Mouse (Mus musculus) intestine, embryonic 14.5 days (tissue): Measurements from ENCODE around the gene Rnf38. TPM values are rescaled to one million over a fixed set of nuclear protein-coding genes. Genes with fewer than 3 reads are reported as not detected.

Experiments
- ATAC-seq: fragments of 200-750 bp; cut with Nextera tagmentation; replicated peaks from 2 replicates; pipeline ENCODE4 v1.8.0; 2017; ENCODE audit warnings: low read depth, moderate number of reproducible peaks, moderate TSS enrichment, moderate library complexity; ENCODE audit not compliant: low FRiP score, low TSS enrichment
- DNase-seq: peaks from one replicate; pipeline ENCODE4 v3.0.0-alpha.2; 2018; ENCODE audit warnings: low spot score
- H3K27ac ChIP-seq: fragments of 300-500 bp; sonication (generic); 2 replicates; pipeline ENCODE4 v1.5.1; 2014; ENCODE audit warnings: low read depth, mild to moderate bottlenecking, control low read depth
- H3K27me3 ChIP-seq: fragments of 300-500 bp; sonication (generic); replicated peaks from 2 replicates; pipeline ENCODE4 v1.6.1; 2014; ENCODE audit warnings: low read length, control low read depth; ENCODE audit not compliant: control insufficient read depth, insufficient read depth
- H3K36me3 ChIP-seq: fragments of 300-500 bp; sonication (generic); 2 replicates; pipeline ENCODE4 v1.6.1; 2014; ENCODE audit warnings: low read length, control low read depth; ENCODE audit not compliant: control insufficient read depth, insufficient read depth
- H3K4me1 ChIP-seq: fragments of 300-500 bp; sonication (generic); replicated peaks from 2 replicates; pipeline ENCODE4 v1.6.1; 2014; ENCODE audit warnings: low read length, control low read depth, mixed read lengths; ENCODE audit not compliant: control insufficient read depth, insufficient read depth
- H3K4me2 ChIP-seq: fragments of 300-500 bp; sonication (generic); 2 replicates; pipeline ENCODE4 v1.6.1; 2014; ENCODE audit warnings: low read length
- H3K4me3 ChIP-seq: fragments of 300-500 bp; sonication (generic); 2 replicates; pipeline ENCODE4 v1.5.1; 2014; ENCODE audit warnings: low read depth, low read length, control low read depth, mixed read lengths
- H3K9ac ChIP-seq: fragments of 300-500 bp; sonication (generic); 2 replicates; pipeline ENCODE4 v1.6.1; 2014; ENCODE audit warnings: mild to moderate bottlenecking, low read length
- H3K9me3 ChIP-seq: fragments of 300-500 bp; sonication (generic); 2 replicates; pipeline ENCODE4 v1.6.1; 2016; ENCODE audit warnings: low read length, control low read depth; ENCODE audit not compliant: control insufficient read depth
- WGBS: fragments of 180-500 bp; shearing (Covaris S2); extraction: QIAGEN DNeasy Blood & Tissue Kit; methylation state at CpG from one replicate; pipeline ENCODE4 v1.1.7; 2014; 5-methylcytosine and 5-hydroxymethylcytosine counted together
- polyA plus RNA-seq: library from polyadenylated mRNA; unstranded; fragments of >200 nt; fragmentation: Nextera tagmentation; extraction: Ambion mirVana; gene quantifications from 2 replicates; pipeline ENCODE4 v1.2.1, GENCODE M21; 2014

The Rnf38 gene
- polyA plus RNA-seq, 1 experiment from 2014 or later: 26.2 TPM

DNA sequence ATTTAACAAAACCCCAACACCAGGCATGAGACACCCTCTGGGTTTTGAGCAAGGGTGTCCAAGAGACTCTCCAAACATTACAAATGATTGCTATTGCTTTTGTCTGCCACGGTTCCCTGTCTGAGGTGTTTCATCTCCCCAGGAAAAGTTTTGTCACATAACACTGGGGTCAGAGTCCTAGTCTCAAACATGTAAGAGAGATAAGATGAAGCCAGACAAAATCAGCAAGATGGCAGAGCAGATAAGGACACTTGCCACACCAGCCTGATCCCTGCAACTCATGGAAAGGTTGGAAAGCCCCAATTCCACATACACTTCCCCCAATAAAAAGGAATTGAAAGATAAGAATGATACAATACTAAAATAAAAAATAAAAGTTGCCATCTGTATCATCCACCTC lies 49.7 kb downstream of the Rnf38 start:
- WGBS: 58% methylated on average over 1 of the region's 1 CpGs

DNA sequence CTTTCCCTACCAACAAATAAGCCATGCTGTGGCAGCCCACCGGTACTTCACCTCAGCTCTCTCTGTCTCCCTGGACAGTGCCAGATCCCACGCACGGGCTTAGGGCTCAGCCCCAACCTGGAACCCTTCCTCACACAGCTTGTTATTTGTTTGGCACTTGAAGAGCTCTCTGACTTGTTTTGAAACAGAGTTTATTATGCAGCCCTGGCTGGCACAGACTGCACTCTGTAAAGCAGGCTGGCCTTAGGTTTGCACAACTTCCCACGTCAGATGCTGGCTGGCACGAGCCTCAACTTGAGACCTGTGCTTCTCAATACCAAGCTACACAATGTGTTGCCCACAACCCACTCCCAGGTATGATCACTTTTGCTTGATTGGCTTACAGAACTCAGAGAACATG lies 53.8 kb downstream of the Rnf38 start:
- 80% methylated on average over 5 of the region's 5 CpGs for WGBS
- no peak for ATAC-seq
- H3K36me3 ChIP-seq: no peaks in the 10 kb centered on the region

More for the DNA sequence above, 49.7 kb downstream of the Rnf38 start:
- Histone ChIP-seq H3K9ac (no peak overlapping the region), H3K4me2 (no peak overlapping the region), H3K27ac (no peak overlapping the region), H3K27me3 (no peaks in the 10 kb centered on the region), H3K4me3 (no peak overlapping the region), H3K36me3 (no peaks in the 10 kb centered on the region), H3K9me3 (no peaks in the 10 kb centered on the region), H3K4me1 (no peaks in the 10 kb centered on the region)
- DNase-seq (no peak), ATAC-seq (no peak)

DNA sequence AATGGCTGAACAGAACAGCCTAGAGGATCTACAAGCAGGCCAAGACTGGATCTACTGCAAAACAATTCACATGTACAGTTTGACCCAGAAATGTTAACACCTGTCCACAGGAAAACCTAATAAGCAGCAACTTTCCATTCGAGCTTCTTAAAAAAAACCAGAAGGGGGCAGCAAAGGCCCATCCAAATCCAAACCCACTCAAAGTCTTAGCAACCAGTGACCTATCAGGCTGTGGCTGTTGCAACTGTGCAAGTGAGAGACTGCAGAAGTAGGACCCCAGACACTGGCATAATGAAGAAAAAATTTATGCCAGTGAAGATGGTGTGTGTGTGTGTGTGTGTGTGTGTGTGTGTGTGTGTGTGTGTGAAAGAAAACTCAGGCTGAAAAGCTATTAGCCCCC lies 60.4 kb downstream of the Rnf38 start:
- Histone ChIP-seq H3K27me3 (no peaks in the 10 kb centered on the region), H3K9me3 (no peaks in the 10 kb centered on the region), H3K4me2 (no peak overlapping the region), H3K36me3 (no peaks in the 10 kb centered on the region), H3K9ac (no peak overlapping the region), H3K4me3 (no peak overlapping the region), H3K27ac (no peak overlapping the region), H3K4me1 (peaks cover 6% of the 10 kb centered on the region; the same call in 1 of the 2 replicates)
- DNase-seq (no peak), ATAC-seq (no peak)
- WGBS: 0% methylated on average over 1 of the region's 1 CpGs

More for the DNA sequence above, 53.8 kb downstream of the Rnf38 start:
- H3K4me3 ChIP-seq: no peak overlapping the region
- DNase-seq: no peak
- no peak overlapping the region for H3K4me2 ChIP-seq
- H3K4me1 ChIP-seq: no peaks in the 10 kb centered on the region
- no peak overlapping the region for H3K9ac ChIP-seq
- no peaks in the 10 kb centered on the region for H3K9me3 ChIP-seq
- H3K27ac ChIP-seq: no peak overlapping the region
- H3K27me3 ChIP-seq: no peaks in the 10 kb centered on the region

DNA sequence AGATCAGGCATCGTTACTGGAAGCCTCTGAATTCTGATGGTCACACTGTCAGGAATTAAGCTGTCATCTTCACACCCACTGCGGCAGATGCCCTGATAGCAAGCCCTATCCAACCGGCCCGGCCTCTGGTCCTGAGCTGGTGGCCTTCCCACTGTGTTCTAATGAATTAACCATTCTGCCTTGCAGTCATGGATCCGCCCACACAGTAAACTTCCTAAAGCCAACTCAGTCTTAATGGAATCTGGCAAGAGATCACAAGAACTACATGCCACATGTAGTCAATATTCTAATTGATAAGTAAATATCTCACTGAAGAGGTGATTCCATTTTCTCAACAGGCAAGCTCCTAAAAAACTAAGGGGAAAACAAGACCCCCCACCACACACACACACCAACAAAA lies 60.9 kb downstream of the Rnf38 start:
- no peaks in the 10 kb centered on the region for H3K9me3 ChIP-seq
- H3K36me3 ChIP-seq: no peaks in the 10 kb centered on the region
- H3K4me1 ChIP-seq: peaks cover 6% of the 10 kb centered on the region; the same call in 1 of the 2 replicates
- no peak overlapping the region for H3K27ac ChIP-seq
- no peak for ATAC-seq
- no peak for DNase-seq
- 59% methylated on average over 5 of the region's 5 CpGs for WGBS
- no peak overlapping the region for H3K4me2 ChIP-seq
- no peak overlapping the region for H3K4me3 ChIP-seq
- no peaks in the 10 kb centered on the region for H3K27me3 ChIP-seq
- H3K9ac ChIP-seq: no peak overlapping the region

DNA sequence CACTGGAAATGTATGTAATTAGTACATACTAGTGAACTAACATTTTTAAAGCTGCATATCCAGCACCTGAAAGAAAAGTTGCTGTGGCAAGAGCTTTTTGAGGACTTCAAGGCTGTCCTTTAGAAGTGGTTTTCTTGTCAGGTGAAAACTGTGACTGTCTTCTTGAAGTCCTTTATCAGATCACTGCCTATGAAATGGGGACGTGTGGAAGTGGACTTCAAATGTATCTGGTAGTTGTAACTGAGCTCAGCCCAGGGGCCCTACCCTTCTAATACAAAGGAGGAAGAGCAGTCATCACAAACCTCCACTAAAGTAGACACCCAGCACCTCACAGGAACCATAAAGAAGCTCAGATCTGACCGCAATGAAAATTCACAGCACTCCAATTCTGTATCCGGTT lies 63.7 kb downstream of the Rnf38 start:
- Histone ChIP-seq H3K9me3 (no peaks in the 10 kb centered on the region), H3K27ac (no peak overlapping the region), H3K27me3 (no peaks in the 10 kb centered on the region), H3K4me3 (no peak overlapping the region), H3K36me3 (no peaks in the 10 kb centered on the region), H3K4me1 (peaks cover 20% of the 10 kb centered on the region), H3K4me2 (no peak overlapping the region), H3K9ac (no peak overlapping the region)
- DNase-seq (no peak), ATAC-seq (no peak)
- WGBS: 82% methylated on average over 3 of the region's 3 CpGs

DNA sequence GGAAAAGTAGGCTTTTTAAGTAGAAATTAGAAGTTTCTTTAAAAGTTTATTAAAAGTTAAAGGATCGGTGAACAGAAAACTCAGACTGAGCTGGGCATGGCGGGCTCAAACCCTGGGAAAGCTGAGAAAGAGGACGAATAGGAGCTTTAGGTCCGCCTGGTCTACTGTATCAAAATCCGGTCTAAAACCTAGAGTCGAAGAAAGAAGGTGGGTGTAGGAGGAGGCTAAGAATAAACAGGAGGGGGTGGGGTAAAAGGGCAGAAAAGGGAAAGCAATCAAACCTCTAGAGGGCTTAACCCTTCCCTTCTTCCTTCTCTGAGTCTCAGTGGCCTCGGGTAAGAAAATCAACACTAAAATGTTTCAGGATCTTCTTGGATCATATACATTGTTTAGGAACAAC lies 64.8 kb downstream of the Rnf38 start:
- Histone ChIP-seq H3K36me3 (no peaks in the 10 kb centered on the region), H3K4me3 (peak overlapping the region; percentile 48), H3K9me3 (no peaks in the 10 kb centered on the region), H3K4me2 (peak overlapping the region; percentile 63), H3K9ac (peak overlapping the region; percentile 25; the same call in 1 of the 2 replicates), H3K4me1 (peaks cover 22% of the 10 kb centered on the region), H3K27me3 (no peaks in the 10 kb centered on the region), H3K27ac (peak overlapping the region; percentile 51)
- ATAC-seq (no peak), DNase-seq (no peak)
- 4% methylated on average over 7 of the region's 7 CpGs for WGBS

DNA sequence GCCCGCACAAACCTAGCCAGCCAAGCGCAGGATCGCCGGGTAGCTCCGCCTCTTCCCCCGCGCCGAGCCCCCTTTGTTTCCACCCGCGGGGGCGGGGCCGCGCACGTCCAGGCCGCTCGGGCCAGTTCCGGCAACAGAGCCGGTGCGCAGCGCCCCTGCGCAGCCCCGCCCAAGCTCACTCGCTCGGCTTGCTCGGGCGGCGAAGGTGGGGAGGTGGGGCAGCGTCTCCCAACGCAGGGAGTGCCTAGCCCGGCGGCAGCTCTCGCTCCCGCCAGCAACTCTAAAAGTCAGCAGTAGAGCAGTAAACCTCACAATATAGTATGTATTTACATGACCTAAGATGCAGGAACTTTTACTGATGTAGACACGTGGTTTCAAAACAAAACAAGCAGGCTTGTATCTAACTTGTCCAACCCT lies 65.3 kb downstream of the Rnf38 start:
- Histone ChIP-seq H3K9me3 (no peaks in the 10 kb centered on the region), H3K4me3 (peak overlapping the region; percentile 48), H3K4me1 (peaks cover 25% of the 10 kb centered on the region), H3K27me3 (no peaks in the 10 kb centered on the region), H3K4me2 (peak overlapping the region; percentile 63), H3K9ac (peak overlapping the region; percentile 25; the same call in 1 of the 2 replicates), H3K36me3 (no peaks in the 10 kb centered on the region), H3K27ac (peak overlapping the region; percentile 51)
- WGBS: 0% methylated on average over 23 of the region's 34 CpGs
- DNase-seq (peak; percentile 89), ATAC-seq (peak; percentile 85)

DNA sequence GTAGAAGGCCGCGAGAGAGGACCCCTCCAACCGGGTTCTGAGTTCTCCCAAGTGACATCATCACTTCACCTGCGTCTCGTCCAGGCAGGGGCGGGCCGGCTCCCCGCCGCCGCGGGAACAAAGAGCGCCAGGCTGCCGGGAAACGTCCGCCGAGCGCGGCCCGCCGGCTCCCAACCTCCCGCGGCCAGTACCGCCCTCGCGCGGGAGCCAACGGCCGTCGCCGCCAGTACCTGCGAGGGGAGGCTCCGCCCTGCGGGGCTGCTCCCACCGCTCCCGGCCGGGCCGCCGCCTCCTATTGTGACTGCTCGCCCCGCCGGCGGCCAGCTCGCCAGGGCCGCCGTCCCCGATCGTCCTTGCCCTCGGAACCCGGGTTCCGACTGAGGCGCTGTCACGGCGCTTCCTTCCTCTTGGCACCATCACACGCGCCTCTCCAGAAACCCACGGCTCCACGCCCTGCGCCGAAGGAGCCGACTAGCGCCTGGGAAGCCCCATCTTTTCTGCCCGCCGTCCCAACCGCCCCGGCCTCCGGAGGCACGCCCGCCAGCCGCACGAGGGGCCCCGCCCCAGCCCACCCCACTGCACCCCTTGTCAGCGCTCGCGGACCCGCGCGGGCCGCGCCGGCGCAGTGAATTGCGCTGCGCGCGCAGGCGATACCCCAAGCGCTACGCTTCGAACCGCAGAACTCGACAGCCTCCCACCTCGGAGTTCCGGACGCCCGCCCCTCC lies 66.0 kb downstream of the Rnf38 start:
- H3K4me2 ChIP-seq: peak overlapping the region; percentile 66
- peak overlapping the region; percentile 98 for H3K27ac ChIP-seq
- 0% methylated on average over 82 of the region's 95 CpGs for WGBS
- H3K9me3 ChIP-seq: no peaks in the 10 kb centered on the region
- peak overlapping the region; percentile 92 for H3K9ac ChIP-seq
- H3K4me1 ChIP-seq: peaks cover 30% of the 10 kb centered on the region
- peak overlapping the region; percentile 79 for H3K4me3 ChIP-seq
- DNase-seq (peak; percentile 92), ATAC-seq (peak; percentile 90)
- no peaks in the 10 kb centered on the region for H3K36me3 ChIP-seq
- H3K27me3 ChIP-seq: no peaks in the 10 kb centered on the region
